Mouse (Mus musculus): ENCODE results near the gene Aplf.

- TF ChIP-seq CTCF (conservative IDR thresholded peaks at IDR 0.05; ENCODE audit: low read length) = no peak
- no peak for TF ChIP-seq NANOG (IDR thresholded peaks at IDR 0.05; ENCODE audit: borderline replicate concordance, low read length)
- no peak for TF ChIP-seq POU5F1 (IDR thresholded peaks at IDR 0.05; ENCODE audit: borderline replicate concordance, low read length)
Observed at GRCm38 (mm10) chr6:87594188-87594587, 77.8 kb downstream of the Aplf start.

Measured in E14TG2a.4 (cell line).